Mouse (Mus musculus): ENCODE measurements around the gene Mxra8.

- no peak for TF ChIP-seq TAL1 (IDR thresholded peaks at IDR 0.05; ENCODE audit: low read length)
- no peak for TF ChIP-seq GATA1 (IDR thresholded peaks at IDR 0.05; ENCODE audit: low read length)
Observed at GRCm38 (mm10) chr4:155807841-155808240, 31.6 kb upstream of the Mxra8 start.
